Mouse (Mus musculus) left cerebral cortex, postnatal 4 days (tissue): Measurements from ENCODE around the gene Commd2. TPM values are rescaled to one million over a fixed set of nuclear protein-coding genes. Genes with fewer than 3 reads are reported as not detected.
A peak's percentile ranks its signal among the peaks of the same experiment; 100 is the strongest.

ENCODE experiments used
- DNase-seq: peaks from one replicate; pipeline ENCODE4 v3.0.0-alpha.2; 2022
- intact Hi-C: fragments of 180-260 bp; cut with DNase I; formaldehyde crosslinking; loops from one replicate; pipeline ENCODE4 v1.15.1; 2025
- microRNA-seq: library from miRNA; unstranded; fragments of <30 nt; microRNA quantifications from one replicate; pipeline ENCODE4 v1.2.0, GENCODE M21; 2022
- total RNA-seq, 2 experiments: library from RNA; stranded (reverse); gene quantifications; 2 replicates each; pipeline ENCODE4 v1.2.3; 2021

The Commd2 gene
- total RNA-seq, 2 experiments from 2014 or later = 31.2 to 32.6 TPM

DNA sequence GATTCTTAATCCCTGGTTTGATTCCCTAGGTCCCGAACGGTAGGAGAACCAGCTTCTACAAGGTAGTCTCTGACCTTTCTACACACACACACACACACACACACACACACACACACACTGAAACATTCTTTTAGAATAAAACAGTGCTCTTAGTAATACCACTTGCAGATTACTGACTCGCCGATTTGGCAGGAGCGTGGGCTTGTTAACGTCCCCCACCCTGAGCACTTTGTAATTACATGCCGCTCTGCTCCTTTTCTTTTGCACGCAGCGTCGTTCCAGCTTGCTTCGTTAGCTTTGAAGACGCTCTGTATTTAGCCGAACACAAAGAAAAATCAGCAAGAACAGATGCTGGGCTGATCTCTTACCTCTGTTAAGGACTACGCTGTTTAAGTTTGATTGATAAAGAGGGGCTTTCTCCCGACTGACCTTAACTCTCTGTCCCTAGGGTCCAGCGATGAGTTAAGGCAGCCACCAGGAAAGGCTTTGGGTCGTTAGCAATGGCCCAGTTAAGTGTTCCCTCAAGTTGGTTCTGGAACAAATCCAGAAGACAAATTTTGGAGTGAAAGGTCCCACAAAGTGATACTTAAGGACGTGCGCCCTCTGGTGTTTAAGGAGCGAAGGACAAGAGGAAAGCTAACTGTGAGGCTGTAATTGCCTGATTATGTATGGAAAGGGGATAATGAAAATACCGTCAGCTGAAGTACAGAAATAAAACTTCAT, 26.1 kb downstream of the Commd2 start:
- peak; percentile 72 for DNase-seq

DNA sequence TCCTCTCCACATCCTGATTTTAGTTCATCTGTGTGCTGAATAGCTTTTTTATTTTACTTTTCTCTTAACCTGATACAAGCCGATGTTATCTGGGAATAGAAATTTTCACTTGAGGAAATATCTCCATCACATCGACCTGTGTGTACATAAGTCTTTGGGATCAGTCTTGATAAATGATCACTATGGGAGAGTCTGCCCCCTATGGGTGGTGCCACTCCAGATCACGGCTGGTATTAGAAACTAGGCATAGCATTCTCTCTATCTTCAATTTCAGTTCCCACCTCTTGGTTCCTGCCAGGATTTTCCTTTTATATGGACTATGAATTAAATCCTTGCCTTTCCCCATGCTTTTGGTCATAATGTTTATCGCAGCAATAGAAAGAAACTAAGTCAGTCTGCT, 31.8 kb downstream of the Commd2 start:
- intact Hi-C loops = no loop called here
- peak; percentile 10 for DNase-seq

More for the DNA sequence above, 26.1 kb downstream of the Commd2 start:
- intact Hi-C loops = loop anchor here (2.0 kb wide), 1 partner anchor 159 kb away; no protein-coding TSS in a partner anchor

- intact Hi-C loops = no loop called here
- DNase-seq = no peak
Observed at GRCm38 (mm10) chr3:57615652-57616051, 35.9 kb downstream of the Commd2 start.

- intact Hi-C loops = no loop called here
Observed at GRCm38 (mm10) chr3:57612430-57612997, 39.0 kb downstream of the Commd2 start.

GRCm38 (mm10) chr3:57611776-57612175, 39.7 kb downstream of the Commd2 start:
- DNase-seq = no peak
- intact Hi-C loops = no loop called here

More at GRCm38 (mm10) chr3:57612430-57612997, 39.0 kb downstream of the Commd2 start:
- no peak for DNase-seq

DNA sequence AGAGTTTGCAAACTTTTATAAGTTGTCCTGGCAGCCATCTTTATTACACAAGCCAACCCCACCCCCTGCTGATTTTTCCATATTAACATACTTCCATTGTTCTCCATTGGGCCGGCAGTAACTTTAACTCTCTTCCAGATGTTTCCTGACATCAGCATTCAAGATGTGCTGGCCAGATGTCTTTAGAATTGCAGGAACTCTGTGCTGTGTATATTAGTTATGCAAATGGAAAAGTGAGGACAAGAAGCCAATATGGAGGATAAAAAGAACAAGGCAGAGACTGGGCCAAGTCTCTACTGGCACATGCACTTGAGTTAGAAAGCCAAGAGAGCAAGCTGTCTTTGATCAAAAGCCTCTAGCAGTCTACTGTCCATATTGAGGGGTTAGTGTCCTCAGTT, 46.9 kb downstream of the Commd2 start:
- intact Hi-C loops = no loop called here
- DNase-seq = no peak

GRCm38 (mm10) chr3:57603891-57604617, 47.5 kb downstream of the Commd2 start:
- no peak for DNase-seq
- intact Hi-C loops = no loop called here

GRCm38 (mm10) chr3:57602610-57603009, 48.9 kb downstream of the Commd2 start:
- DNase-seq = no peak
- intact Hi-C loops = no loop called here

DNA sequence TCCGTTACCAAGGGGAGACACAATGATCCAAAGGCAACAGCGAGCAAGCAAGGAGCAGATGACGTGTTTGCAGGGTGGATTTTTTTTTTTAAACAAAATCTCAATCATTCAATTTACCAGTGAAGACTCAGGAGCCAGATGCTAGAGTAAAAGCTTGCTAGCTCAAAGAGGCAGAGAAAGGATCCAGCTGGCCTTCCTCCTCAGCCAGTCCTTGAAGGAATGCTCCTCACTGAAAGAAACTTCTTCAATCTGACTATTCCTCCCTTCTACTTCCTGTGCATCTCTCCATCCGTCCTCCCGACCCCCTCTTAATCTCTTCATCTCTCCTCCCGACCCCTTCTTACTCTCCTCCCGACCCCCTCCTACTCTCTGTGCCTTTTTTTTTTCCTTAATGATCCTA, 54.9 kb downstream of the Commd2 start:
- intact Hi-C loops = no loop called here
- DNase-seq = no peak

DNA sequence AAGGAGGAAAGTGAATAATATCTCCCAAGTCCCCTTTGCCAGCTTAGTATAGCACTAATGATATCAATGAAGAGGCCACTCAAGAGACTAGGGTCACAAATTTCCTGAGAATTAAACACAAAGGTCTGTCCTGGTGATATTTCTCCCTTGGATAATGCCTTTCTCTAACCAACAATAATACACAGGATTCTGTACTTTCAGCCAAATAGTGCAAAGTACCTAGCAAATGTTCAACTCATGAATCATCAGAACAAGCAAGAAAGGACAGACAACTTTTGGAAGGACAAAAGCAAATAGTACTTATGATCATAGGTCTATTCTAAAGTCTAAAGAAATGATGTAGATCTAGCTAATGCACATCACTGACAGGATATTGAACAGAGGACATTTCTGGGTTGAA, 56.0 kb downstream of the Commd2 start:
- no peak for DNase-seq
- intact Hi-C loops = no loop called here

Small RNA genes lying within 50 kb of the gene (microRNA-seq; reads per million reads assigned to microRNA genes)
- not detected for gene Mir6377

Other genes starting within 250 kb of the Commd2 start
- gene Tm4sf4, start 226.4 kb downstream of the Commd2 start, total RNA-seq = not detected
- 10 to 100 TPM; 18.2 to 21.6 TPM for gene Wwtr1, start 75.8 kb downstream of the Commd2 start, total RNA-seq
- under 1 TPM; 0.52 to 0.58 TPM for gene Ankub1, start 41.1 kb upstream of the Commd2 start, total RNA-seq
- gene Rnf13, start 84.3 kb upstream of the Commd2 start, total RNA-seq = 10 to 100 TPM; 44.1 to 47.6 TPM
- 100 to 1,000 TPM; 477 to 480 TPM for gene Pfn2, start 196.4 kb upstream of the Commd2 start, total RNA-seq